Mouse (Mus musculus) hindbrain, embryonic 13.5 days (tissue): Measurements from ENCODE around the gene Fbp1. TPM values are rescaled to one million over a fixed set of nuclear protein-coding genes. Genes with fewer than 3 reads are reported as not detected.
"Not testable (repeated sequence)": the region's sequence is repeated elsewhere in the genome, so short reads cannot be mapped to it uniquely, and the experiment has no call there.

Experiments used
- ATAC-seq: fragments of 200-750 bp; cut with Nextera tagmentation; 2 replicates; pipeline ENCODE4 v1.8.0; 2017; ENCODE audit warnings: moderate TSS enrichment; ENCODE audit not compliant: low FRiP score
- H3K27ac ChIP-seq: fragments of 300-500 bp; sonication (generic); 2 replicates; pipeline ENCODE4 v1.5.1; 2015; ENCODE audit warnings: inconsistent platforms, mild to moderate bottlenecking, moderate library complexity
- H3K27me3 ChIP-seq: fragments of 300-500 bp; sonication (generic); 2 replicates; pipeline ENCODE4 v1.6.1; 2015; ENCODE audit warnings: mild to moderate bottlenecking, inconsistent platforms
- H3K36me3 ChIP-seq: fragments of 300-500 bp; sonication (generic); 2 replicates; pipeline ENCODE4 v1.6.1; 2015; ENCODE audit warnings: mild to moderate bottlenecking, inconsistent platforms
- H3K4me1 ChIP-seq: fragments of 300-500 bp; sonication (generic); replicated peaks from 2 replicates; pipeline ENCODE4 v1.6.1; 2015; ENCODE audit warnings: inconsistent platforms
- H3K4me2 ChIP-seq: fragments of 300-500 bp; sonication (generic); 2 replicates; pipeline ENCODE4 v1.6.1; 2015; ENCODE audit warnings: inconsistent platforms, mild to moderate bottlenecking, moderate library complexity
- H3K4me3 ChIP-seq: fragments of 300-500 bp; sonication (generic); 2 replicates; pipeline ENCODE4 v1.5.1; 2015; ENCODE audit warnings: mild to moderate bottlenecking, inconsistent platforms
- H3K9ac ChIP-seq: fragments of 300-500 bp; sonication (generic); 2 replicates; pipeline ENCODE4 v1.6.1; 2015; ENCODE audit warnings: mild to moderate bottlenecking, inconsistent platforms
- H3K9me3 ChIP-seq: fragments of 300-500 bp; sonication (generic); 2 replicates; pipeline ENCODE4 v1.6.1; 2016; ENCODE audit warnings: inconsistent platforms
- WGBS: fragments of 180-500 bp; shearing (Covaris S2); methylation state at CpG from one replicate; pipeline ENCODE4 v1.1.7; 2015; 5-methylcytosine and 5-hydroxymethylcytosine counted together
- polyA plus RNA-seq: library from polyadenylated mRNA; unstranded; fragments of >200 nt; fragmentation: Nextera tagmentation; extraction: Ambion mirVana; gene quantifications from 2 replicates; pipeline ENCODE4 v1.2.1, GENCODE M21; 2015

Gene Fbp1
- polyA plus RNA-seq, 1 experiment from 2014 or later: 0.70 TPM

DNA sequence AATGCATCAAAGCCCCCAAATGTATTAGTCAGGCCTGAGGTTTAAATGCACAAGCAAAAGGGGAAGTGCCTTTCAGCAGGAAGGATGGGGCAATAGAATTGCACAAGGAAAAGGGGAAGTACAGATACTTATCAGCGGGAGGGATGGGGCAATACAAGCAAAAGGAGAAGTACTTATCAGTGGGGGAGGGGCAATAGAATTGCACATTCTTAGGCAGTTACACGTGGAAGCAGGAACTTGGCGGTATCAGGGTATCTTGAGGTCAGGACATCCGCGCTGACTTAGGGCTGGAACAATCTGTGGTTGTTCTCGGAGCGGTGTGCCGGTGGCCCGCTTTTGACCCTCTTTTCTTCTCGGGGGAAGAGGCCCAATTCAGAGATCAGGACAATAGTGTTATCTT is 28.8 kb downstream of the Fbp1 start:
- not testable (repeated sequence) for H3K9me3 ChIP-seq, H3K4me2 ChIP-seq, H3K27me3 ChIP-seq, H3K27ac ChIP-seq, H3K4me3 ChIP-seq, ATAC-seq, H3K4me1 ChIP-seq, H3K36me3 ChIP-seq, H3K9ac ChIP-seq
- 86% methylated on average over 10 of the region's 10 CpGs for WGBS

DNA sequence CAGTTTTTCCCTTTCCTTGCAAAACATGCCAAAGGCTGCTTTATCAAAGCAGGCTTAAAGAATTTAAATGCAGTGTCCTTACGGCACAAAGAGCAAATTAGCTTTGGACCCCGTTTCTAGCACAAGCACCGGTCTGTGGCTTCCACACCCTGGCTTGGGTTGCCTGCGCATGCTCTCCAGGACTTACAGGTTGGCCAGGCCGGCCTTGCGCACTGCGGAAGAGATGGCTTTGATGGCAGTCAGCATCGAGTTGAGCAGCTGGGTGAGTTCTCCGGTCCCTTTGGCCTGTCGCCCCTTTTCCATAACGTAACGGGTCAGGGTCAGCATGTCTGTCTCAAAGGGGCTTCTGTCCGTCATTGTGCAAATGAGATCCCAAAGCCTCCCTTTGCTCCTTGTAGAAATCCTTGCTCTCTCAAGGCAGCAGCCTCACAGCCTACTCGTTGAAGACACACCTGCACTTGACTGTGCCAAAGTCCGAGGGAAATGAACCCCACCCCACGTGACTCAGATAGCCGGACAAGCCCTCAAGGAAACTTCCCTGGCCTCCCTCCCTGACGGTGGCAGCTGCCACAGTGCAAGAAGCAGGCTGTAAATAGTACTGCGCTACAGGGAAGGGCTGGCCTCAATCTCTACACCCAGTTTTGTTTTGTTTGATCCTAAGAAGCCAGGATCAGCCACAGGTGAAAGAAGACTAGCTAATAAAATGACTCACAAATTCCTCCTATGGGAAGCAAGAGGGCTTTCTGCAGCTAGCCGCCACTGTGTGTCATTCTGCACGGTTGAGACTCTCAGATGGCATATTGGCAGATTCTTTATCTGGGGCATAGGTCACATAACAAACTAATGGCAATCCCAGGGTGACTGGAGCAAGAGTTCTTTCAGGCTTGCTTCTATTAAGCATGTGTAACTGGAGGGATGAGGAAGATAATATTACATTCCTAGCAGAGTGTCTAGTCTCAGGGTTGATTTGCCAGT is 29.9 kb downstream of the Fbp1 start, which contains the start of gene Fbp2:
Gene Fbp2 (minus strand): TSS at position 482 of the 975 bp plus-strand sequence.
- Histone ChIP-seq H3K4me2 (no peak within 1 kb of the TSS), H3K9me3 (no peaks in the 10 kb centered on the region), H3K27me3 (no peaks in the 10 kb centered on the region), H3K36me3 (no peaks in the 10 kb centered on the region), H3K4me3 (no peak within 1 kb of the TSS), H3K4me1 (no peaks in the 10 kb centered on the region; the same call in 1 of the 2 replicates), H3K27ac (no peak within 1 kb of the TSS), H3K9ac (no peak within 1 kb of the TSS)
- ATAC-seq: no peak
- WGBS: 75% methylated on average over 21 of the region's 21 CpGs

DNA sequence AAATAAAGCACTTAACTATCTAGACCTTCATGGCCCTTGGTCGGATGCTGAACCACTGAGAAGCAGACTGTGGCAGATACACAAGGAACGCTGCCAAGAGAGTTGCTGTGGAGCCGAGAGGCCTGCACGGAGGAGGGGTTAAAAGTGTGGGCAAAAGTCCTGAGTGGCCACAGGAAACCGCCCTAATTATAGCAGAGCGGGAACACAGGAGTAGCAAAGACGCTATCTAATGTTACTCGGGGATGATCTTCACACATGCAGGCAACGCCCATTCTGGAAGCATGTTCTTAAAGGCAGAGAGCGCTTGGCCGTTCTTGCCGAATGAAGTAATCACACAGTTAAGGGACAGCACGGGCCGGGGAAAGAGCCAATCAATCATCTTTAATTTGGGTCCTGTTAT is 31.2 kb downstream of the Fbp1 start:
- Histone ChIP-seq H3K9ac (no peak overlapping the region), H3K9me3 (no peaks in the 10 kb centered on the region), H3K36me3 (no peaks in the 10 kb centered on the region), H3K27me3 (no peaks in the 10 kb centered on the region), H3K4me1 (no peaks in the 10 kb centered on the region; the same call in 1 of the 2 replicates), H3K4me2 (no peak overlapping the region), H3K4me3 (no peak overlapping the region), H3K27ac (no peak overlapping the region)
- 91% methylated on average over 14 of the region's 14 CpGs for WGBS
- peak; percentile 16 for ATAC-seq

DNA sequence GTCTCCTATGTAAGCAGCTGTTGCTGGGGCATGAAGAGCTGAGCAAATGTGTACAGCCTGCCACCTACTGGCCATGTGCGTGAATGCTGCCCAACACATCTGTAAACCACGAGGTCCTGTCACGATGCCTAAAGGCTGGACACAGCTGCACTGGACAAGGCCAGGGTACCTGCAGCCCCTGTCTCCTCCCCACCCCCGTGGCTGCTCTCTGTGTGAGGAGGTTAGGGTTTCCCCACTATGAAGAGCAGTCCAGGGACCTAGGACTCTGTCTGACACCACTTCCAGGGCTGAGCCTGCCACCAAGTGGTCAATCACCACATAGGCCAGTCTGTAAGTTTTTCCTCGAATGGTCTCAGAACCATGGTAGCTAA is 31.8 kb downstream of the Fbp1 start:
- 6% methylated on average over 5 of the region's 5 CpGs for WGBS
- no peaks in the 10 kb centered on the region for H3K36me3 ChIP-seq
- peak; percentile 95 for ATAC-seq
- H3K9me3 ChIP-seq: no peaks in the 10 kb centered on the region
- H3K4me2 ChIP-seq: peak overlapping the region; percentile 65
- no peaks in the 10 kb centered on the region; the same call in 1 of the 2 replicates for H3K4me1 ChIP-seq
- H3K9ac ChIP-seq: peak overlapping the region; percentile 53; the same call in 1 of the 2 replicates
- H3K27ac ChIP-seq: no peak overlapping the region
- H3K4me3 ChIP-seq: peak overlapping the region; percentile 41
- no peaks in the 10 kb centered on the region for H3K27me3 ChIP-seq

DNA sequence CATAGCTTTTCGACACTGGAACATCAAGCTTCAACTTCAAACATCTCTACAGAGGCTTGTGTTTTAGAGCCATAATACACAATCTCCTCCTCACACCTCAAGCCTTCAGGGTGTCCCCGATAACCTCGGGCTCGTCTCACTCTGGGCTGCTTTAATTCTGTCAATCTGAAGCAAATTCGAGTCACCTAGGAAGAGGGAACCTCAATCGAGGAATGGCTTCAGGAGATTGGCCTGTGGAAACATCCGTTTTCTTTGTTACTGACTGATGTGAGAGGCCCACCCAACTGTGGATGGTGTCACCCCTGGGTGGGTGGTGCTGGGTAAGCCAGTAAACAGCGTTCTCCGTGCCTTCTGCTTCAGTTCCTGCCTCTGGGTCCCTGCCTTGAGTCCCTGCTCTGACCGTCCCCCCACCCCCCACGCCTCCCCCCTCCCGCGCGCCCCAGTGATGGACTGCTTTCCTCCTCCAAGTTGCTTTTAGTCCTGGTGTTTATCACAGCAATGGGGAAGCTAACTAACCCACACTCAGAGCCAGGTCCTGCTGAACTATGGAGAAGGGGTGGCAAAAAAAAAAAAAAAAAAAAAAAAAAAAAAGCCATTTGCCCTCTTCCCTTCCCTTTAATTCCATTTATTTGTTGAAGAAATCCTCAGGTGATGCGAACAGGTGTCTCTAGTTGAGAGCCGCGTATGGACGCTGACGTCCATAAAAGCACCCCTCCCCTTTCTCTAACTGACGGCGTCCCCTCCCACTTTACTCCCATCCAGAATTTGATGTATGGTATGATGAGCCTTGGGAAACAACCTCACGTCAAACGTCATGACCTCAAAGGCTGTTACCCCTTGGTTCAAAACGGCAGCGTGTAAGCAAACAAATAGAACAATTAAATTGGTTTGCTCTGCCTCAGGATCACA is 32.4 kb downstream of the Fbp1 start:
- Histone ChIP-seq H3K27ac (no peak overlapping the region), H3K9me3 (no peaks in the 10 kb centered on the region), H3K27me3 (no peaks in the 10 kb centered on the region), H3K4me3 (peak overlapping the region; percentile 41), H3K4me1 (no peaks in the 10 kb centered on the region; the same call in 1 of the 2 replicates), H3K9ac (peak overlapping the region; percentile 53; the same call in 1 of the 2 replicates), H3K4me2 (peak overlapping the region; percentile 65), H3K36me3 (no peaks in the 10 kb centered on the region)
- WGBS: 34% methylated on average over 25 of the region's 25 CpGs
- peak; percentile 65 for ATAC-seq

DNA sequence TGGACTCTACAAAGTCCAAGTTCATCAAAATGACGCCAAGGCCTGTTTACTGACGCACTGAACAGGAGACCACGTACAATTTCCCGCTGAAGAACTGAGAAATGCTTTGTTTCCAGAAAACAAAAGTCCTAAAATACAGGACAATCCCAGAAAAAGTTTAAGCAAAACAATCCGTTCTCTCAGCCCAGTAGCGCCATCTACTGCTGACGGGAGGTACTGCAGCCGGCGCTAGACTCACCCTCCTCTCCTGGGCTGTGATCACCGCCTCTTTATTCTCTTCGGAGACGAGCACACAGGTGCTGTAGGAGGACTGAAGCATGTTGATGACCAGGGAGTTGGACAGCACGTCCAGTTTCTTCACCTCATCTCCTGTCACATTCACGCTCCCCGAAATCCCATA is 33.4 kb downstream of the Fbp1 start:
- Histone ChIP-seq H3K27me3 (no peaks in the 10 kb centered on the region), H3K4me2 (peak overlapping the region; percentile 38; the same call in 1 of the 2 replicates), H3K9me3 (no peaks in the 10 kb centered on the region), H3K27ac (no peak overlapping the region), H3K4me1 (no peaks in the 10 kb centered on the region; the same call in 1 of the 2 replicates), H3K36me3 (no peaks in the 10 kb centered on the region), H3K4me3 (no peak overlapping the region), H3K9ac (no peak overlapping the region)
- WGBS: 10% methylated on average over 15 of the region's 15 CpGs
- no peak for ATAC-seq

DNA sequence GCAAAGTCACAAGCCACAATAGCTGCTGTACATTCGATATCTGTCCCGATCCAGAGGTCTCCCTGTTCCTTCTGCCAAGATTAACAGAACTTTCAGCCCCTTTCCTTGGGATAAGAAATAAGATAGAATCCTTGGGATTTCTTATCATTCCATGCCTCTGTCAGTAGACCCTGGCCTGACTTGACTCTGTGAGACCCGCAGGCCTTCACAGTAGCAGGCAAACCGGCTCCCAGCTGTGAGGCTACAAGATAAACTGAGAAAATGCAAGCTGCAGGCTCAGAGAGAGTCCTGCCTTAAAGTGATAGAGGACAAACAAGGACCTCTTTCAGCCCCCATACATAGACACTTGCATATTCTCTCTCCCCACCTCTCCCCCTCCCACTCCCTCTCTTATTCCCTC is 54.7 kb downstream of the Fbp1 start:
- no peak for ATAC-seq
- no peak overlapping the region for H3K4me2 ChIP-seq
- H3K4me3 ChIP-seq: no peak overlapping the region
- no peaks in the 10 kb centered on the region for H3K27me3 ChIP-seq
- 36% methylated on average over 4 of the region's 4 CpGs for WGBS
- no peaks in the 10 kb centered on the region for H3K36me3 ChIP-seq
- H3K9ac ChIP-seq: no peak overlapping the region
- no peaks in the 10 kb centered on the region for H3K9me3 ChIP-seq
- H3K27ac ChIP-seq: no peak overlapping the region
- no peaks in the 10 kb centered on the region for H3K4me1 ChIP-seq

DNA sequence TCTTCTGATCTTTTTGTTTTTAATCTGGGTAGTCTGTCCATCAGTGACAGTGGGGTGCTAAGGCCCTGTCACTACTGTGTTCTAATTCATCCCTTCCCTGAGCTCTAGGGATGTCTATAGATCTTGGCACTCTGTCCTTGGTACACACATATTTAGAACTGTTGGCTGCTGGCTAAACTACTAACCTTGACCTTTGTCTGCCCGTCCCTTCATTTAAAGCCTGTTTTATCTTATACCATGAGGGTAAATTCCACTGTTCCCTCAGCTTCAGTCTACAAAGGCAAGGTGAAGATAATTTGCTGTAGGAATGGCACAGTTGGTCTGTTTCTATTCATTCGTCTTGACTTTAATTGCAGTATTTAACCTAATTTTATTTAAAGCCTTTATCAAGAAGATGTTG is 55.8 kb downstream of the Fbp1 start:
- no peaks in the 10 kb centered on the region for H3K4me1 ChIP-seq
- WGBS: 87% methylated on average over 2 of the region's 2 CpGs
- no peak for ATAC-seq
- no peaks in the 10 kb centered on the region for H3K27me3 ChIP-seq
- H3K4me2 ChIP-seq: no peak overlapping the region
- H3K36me3 ChIP-seq: no peaks in the 10 kb centered on the region
- no peak overlapping the region for H3K27ac ChIP-seq
- H3K9me3 ChIP-seq: no peaks in the 10 kb centered on the region
- H3K9ac ChIP-seq: no peak overlapping the region
- no peak overlapping the region for H3K4me3 ChIP-seq

DNA sequence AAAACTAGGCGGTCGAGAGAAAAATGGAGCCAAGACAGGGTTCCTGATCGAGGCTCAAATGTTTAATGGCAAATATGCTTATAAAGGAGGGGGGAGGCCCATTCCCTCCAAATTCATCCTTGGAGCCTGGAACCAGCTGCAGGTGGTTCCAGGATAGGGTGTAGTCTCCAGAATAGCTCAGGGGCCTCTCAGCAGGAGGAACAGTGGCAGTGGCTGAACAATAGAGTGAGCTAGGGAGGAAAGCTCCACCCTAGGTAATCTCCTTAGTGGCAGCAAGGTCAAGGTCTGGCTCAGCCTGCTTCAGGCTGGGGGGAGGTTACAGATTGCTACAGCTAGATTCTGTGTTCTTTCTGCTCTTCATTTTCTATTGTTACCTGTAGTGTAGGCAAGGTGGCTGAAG is 72.4 kb downstream of the Fbp1 start:
- 89% methylated on average over 3 of the region's 3 CpGs for WGBS
- ATAC-seq, H3K27me3 ChIP-seq, H3K9me3 ChIP-seq, H3K36me3 ChIP-seq, H3K27ac ChIP-seq, H3K4me3 ChIP-seq, H3K9ac ChIP-seq, H3K4me1 ChIP-seq, H3K4me2 ChIP-seq: not testable (repeated sequence)

Other genes starting within 250 kb of the Fbp1 start
- gene Platr25, start 127.6 kb downstream of the Fbp1 start, polyA plus RNA-seq: 35.0 and 37.2 TPM in 2 replicates
- 10.8 and 11.2 TPM in 2 replicates for gene Gm5141, start 102.5 kb downstream of the Fbp1 start, polyA plus RNA-seq
- 0.14 and 0.93 TPM in 2 replicates for gene Fbp2, start 29.9 kb downstream of the Fbp1 start, polyA plus RNA-seq
- 35.7 and 36.5 TPM in 2 replicates for gene 2010111I01Rik, start 76.6 kb upstream of the Fbp1 start, polyA plus RNA-seq